Mouse (Mus musculus) kidney, embryonic 15.5 days (tissue): Measurements from ENCODE around the gene Ina. TPM values are rescaled to one million over a fixed set of nuclear protein-coding genes. Genes with fewer than 3 reads are reported as not detected.

Source experiments
- ATAC-seq: fragments of 200-750 bp; cut with Nextera tagmentation; replicated peaks from 2 replicates; pipeline ENCODE4 v1.8.0; 2017; ENCODE audit warnings: moderate TSS enrichment; ENCODE audit not compliant: low FRiP score
- H3K27ac ChIP-seq: fragments of 300-500 bp; sonication (generic); 2 replicates; pipeline ENCODE4 v1.5.1; 2015; ENCODE audit warnings: mild to moderate bottlenecking, inconsistent platforms
- H3K27me3 ChIP-seq: fragments of 300-500 bp; sonication (generic); 2 replicates; pipeline ENCODE4 v1.6.1; 2015; ENCODE audit warnings: inconsistent platforms
- H3K36me3 ChIP-seq: fragments of 300-500 bp; sonication (generic); 2 replicates; pipeline ENCODE4 v1.6.1; 2015; ENCODE audit warnings: inconsistent platforms
- H3K4me1 ChIP-seq: fragments of 300-500 bp; sonication (generic); 2 replicates; pipeline ENCODE4 v1.6.1; 2015; ENCODE audit warnings: inconsistent platforms
- H3K4me2 ChIP-seq: fragments of 300-500 bp; sonication (generic); 2 replicates; pipeline ENCODE4 v1.6.1; 2015; ENCODE audit warnings: moderate library complexity, mild to moderate bottlenecking, inconsistent platforms
- H3K4me3 ChIP-seq: fragments of 300-500 bp; sonication (generic); replicated peaks from 2 replicates; pipeline ENCODE4 v1.5.1; 2015; ENCODE audit warnings: mild to moderate bottlenecking, inconsistent platforms
- H3K9ac ChIP-seq: fragments of 300-500 bp; sonication (generic); 2 replicates; pipeline ENCODE4 v1.6.1; 2015; ENCODE audit warnings: mild to moderate bottlenecking, inconsistent platforms
- H3K9me3 ChIP-seq: fragments of 300-500 bp; sonication (generic); replicated peaks from 2 replicates; pipeline ENCODE4 v1.6.1; 2016; ENCODE audit warnings: inconsistent platforms
- WGBS: fragments of 180-500 bp; shearing (Covaris S2); methylation state at CpG from one replicate; pipeline ENCODE4 v1.1.7; 2015; ENCODE audit warnings: mixed read lengths; 5-methylcytosine and 5-hydroxymethylcytosine counted together
- polyA plus RNA-seq: library from polyadenylated mRNA; unstranded; fragments of >200 nt; fragmentation: Nextera tagmentation; extraction: Ambion mirVana; gene quantifications from 2 replicates; pipeline ENCODE4 v1.2.1, GENCODE M21; 2015

The Ina gene
- 1.8 and 4.4 TPM in 2 replicates for polyA plus RNA-seq

DNA sequence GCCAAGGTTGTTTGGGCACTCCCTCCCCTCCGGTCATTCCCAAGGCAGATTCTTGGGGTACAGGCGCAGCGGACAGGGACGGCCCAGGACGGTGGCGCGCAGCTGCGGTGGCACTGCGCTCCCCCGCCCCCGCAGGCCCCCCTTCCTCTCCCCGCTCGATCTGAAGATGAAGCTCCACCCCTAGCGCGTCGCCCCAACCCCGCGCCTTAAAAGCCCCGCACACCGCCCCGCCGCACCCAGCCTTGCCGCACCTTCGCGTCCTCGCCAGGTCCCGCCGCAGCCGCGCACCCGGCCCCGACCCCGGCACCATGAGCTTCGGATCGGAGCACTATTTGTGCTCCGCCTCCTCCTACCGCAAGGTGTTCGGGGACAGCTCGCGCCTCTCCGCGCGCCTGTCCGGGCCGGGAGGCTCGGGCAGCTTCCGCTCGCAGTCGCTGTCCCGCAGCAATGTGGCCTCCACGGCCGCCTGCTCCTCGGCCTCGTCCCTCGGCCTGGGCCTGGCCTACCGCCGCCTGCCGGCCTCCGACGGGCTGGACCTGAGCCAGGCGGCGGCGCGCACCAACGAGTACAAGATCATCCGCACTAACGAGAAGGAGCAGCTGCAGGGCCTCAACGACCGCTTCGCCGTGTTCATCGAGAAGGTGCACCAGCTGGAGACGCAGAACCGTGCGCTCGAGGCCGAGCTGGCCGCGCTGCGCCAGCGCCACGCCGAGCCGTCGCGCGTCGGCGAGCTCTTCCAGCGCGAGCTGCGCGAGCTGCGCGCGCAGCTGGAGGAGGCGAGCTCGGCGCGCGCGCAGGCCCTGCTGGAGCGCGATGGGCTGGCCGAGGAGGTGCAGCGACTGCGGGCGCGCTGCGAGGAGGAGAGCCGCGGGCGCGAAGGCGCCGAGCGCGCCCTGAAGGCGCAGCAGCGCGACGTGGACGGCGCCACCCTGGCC is at the start of gene Ina, which contains the start of gene Nt5c2:
Gene Ina (plus strand): TSS at position 252 of the 935 bp plus-strand sequence.
Gene Nt5c2 (minus strand): TSS at position 707 of the 935 bp plus-strand sequence.
- Histone ChIP-seq H3K4me3 (peak within 1 kb of the TSS; percentile 51), H3K36me3 (no peaks in the 10 kb centered on the region), H3K9me3 (no peaks in the 10 kb centered on the region), H3K27me3 (peaks cover 87% of the 10 kb centered on the region), H3K9ac (peak within 1 kb of the TSS; percentile 10; the same call in 1 of the 2 replicates), H3K4me2 (peak within 1 kb of the TSS; percentile 92), H3K4me1 (peaks cover 25% of the 10 kb centered on the region), H3K27ac (no peak within 1 kb of the TSS)
- ATAC-seq, result peak; percentile 73; the same call in 1 of the 2 replicates
- under 1% methylated on average over 122 of the region's 124 CpGs for WGBS

DNA sequence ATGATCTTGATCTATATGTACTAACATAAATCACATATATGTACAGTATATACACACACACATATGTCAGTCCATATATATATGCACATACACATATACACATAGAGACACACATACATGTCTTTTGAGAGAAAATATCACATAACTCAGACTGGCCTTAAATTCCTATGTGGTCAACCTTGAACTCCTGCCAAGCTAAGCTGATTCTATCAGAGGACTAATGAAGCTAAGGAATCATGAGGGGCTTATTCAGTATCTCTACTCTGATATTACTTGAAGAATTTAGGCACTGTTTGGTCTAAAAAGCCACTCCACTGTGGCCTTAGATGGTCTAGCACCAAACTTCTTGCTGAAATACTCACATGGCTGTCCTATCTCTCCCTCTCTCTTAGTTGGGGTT is 49.0 kb upstream of the Ina start:
- no peaks in the 10 kb centered on the region for H3K36me3 ChIP-seq
- no peaks in the 10 kb centered on the region for H3K9me3 ChIP-seq
- no peak overlapping the region for H3K4me2 ChIP-seq
- no peak overlapping the region for H3K9ac ChIP-seq
- H3K27ac ChIP-seq, result no peak overlapping the region
- H3K4me3 ChIP-seq, result no peak overlapping the region
- peaks cover 37% of the 10 kb centered on the region for H3K4me1 ChIP-seq
- no peaks in the 10 kb centered on the region for H3K27me3 ChIP-seq
- ATAC-seq, result no peak

DNA sequence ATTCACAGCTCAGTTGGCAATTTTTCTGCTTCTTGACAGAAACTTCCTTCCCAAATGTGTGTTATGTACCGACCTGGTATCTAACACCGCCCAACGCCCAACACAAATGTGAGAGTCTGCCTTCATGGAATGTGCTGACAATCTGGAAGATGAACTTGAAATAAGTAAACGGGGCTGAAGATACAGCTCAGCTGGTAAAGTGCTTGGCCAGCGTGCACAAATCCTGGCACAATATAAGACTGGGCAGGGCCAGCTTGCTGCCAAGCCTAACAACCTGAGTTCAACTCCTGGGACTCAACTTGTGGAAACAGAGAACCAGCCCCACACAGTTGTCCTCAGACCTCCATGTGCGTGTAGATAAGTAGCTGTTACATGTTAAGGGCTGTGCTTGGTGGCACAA is 48.2 kb upstream of the Ina start:
- H3K27me3 ChIP-seq, result no peaks in the 10 kb centered on the region
- 91% methylated on average over 6 of the region's 6 CpGs for WGBS
- no peaks in the 10 kb centered on the region for H3K9me3 ChIP-seq
- ATAC-seq, result no peak
- no peaks in the 10 kb centered on the region for H3K36me3 ChIP-seq
- no peak overlapping the region for H3K9ac ChIP-seq
- peaks cover 38% of the 10 kb centered on the region for H3K4me1 ChIP-seq
- no peak overlapping the region for H3K4me2 ChIP-seq
- no peak overlapping the region for H3K27ac ChIP-seq
- no peak overlapping the region for H3K4me3 ChIP-seq

DNA sequence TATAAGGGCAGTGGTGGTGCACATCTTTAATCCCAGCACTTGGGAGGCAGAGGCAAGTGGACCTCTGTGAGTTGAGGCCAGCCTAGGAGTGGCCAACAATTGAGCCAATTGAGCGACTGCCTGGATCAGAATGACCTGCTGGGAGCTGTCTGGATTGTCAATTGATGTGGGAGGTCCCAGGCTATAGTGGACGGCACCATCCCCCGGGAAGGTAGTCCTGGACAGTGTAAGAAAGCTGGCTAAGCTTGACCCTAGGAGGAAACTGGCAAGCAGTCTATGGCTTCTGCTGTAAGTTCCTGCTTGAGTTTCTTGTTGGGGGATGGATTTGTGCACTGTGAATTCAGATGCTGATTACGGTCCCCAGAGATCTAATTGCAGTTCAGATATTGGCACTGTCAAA is 46.6 kb upstream of the Ina start:
- ATAC-seq, result no peak
- peaks cover 41% of the 10 kb centered on the region for H3K4me1 ChIP-seq
- no peak overlapping the region for H3K4me3 ChIP-seq
- H3K27me3 ChIP-seq, result no peaks in the 10 kb centered on the region
- no peak overlapping the region for H3K27ac ChIP-seq
- no peaks in the 10 kb centered on the region for H3K9me3 ChIP-seq
- no peak overlapping the region for H3K9ac ChIP-seq
- no peaks in the 10 kb centered on the region for H3K36me3 ChIP-seq
- no peak overlapping the region for H3K4me2 ChIP-seq
- WGBS, result 64% methylated on average over 4 of the region's 4 CpGs

DNA sequence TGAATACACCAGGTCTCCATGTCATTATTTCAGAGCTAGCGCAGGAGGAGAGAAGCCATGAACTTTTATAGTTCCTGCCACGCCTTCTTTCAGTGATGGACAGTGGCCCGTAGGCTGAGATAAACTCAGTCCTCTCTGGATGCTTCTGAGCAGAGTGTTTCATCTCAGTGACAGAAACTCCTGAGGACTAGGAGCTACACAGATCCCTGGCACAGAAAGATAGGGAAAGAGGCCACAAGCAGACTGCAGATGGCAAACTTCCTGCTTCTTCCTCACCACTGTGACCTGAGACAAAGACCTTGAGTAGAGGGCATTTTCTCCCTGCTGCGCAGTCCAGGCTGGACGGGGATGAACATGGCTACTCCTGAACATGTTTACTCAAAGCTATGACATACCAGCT is 45.7 kb upstream of the Ina start:
- no peaks in the 10 kb centered on the region for H3K9me3 ChIP-seq
- H3K4me1 ChIP-seq, result peaks cover 32% of the 10 kb centered on the region
- H3K27ac ChIP-seq, result no peak overlapping the region
- H3K9ac ChIP-seq, result no peak overlapping the region
- WGBS, result 81% methylated on average over 5 of the region's 5 CpGs
- H3K4me3 ChIP-seq, result no peak overlapping the region
- H3K36me3 ChIP-seq, result no peaks in the 10 kb centered on the region
- no peaks in the 10 kb centered on the region for H3K27me3 ChIP-seq
- no peak overlapping the region for H3K4me2 ChIP-seq
- no peak for ATAC-seq

DNA sequence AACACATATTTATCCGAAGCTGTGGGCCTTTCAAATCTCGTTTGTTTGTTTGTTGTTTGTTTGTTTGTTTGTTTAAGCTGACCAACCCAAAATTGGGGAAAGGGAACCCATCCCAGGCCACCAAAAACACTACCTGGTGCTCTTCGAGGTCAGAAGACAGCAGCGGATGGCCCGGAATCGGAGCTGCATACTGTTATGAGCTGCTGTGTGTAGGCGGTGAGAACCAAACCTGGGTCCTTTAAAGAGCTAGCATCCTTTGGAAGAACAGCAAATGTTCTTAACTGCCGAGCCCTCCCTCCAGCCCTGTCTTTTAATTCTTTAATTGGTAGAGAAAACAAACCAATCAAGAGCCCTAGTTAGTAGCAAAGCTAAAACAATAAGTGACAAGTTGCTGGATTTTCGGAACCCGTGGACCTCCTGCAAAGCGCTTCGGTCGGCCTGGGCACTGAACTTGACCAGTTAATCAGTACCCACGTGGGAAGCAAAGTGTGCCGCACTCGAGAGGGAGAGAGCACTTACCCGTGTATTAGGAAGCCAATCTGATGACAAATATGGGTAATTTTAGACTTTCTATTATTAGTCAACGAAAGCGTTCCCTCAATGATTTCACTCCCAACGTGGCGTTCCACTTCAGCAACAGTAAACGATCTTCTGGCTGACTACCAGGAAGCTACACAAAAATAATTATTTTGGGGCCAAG is 45.1 kb upstream of the Ina start:
- no peaks in the 10 kb centered on the region for H3K36me3 ChIP-seq
- ATAC-seq, result no peak
- H3K9me3 ChIP-seq, result no peaks in the 10 kb centered on the region
- no peak overlapping the region for H3K9ac ChIP-seq
- H3K4me3 ChIP-seq, result no peak overlapping the region
- H3K4me2 ChIP-seq, result 0 out of 2 replicates have a peak overlapping the region, but pooled peaks have one; percentile 5
- H3K4me1 ChIP-seq, result peaks cover 32% of the 10 kb centered on the region
- H3K27me3 ChIP-seq, result no peaks in the 10 kb centered on the region
- H3K27ac ChIP-seq, result peak overlapping the region; percentile 37; the same call in 1 of the 2 replicates
- 59% methylated on average over 22 of the region's 22 CpGs for WGBS

DNA sequence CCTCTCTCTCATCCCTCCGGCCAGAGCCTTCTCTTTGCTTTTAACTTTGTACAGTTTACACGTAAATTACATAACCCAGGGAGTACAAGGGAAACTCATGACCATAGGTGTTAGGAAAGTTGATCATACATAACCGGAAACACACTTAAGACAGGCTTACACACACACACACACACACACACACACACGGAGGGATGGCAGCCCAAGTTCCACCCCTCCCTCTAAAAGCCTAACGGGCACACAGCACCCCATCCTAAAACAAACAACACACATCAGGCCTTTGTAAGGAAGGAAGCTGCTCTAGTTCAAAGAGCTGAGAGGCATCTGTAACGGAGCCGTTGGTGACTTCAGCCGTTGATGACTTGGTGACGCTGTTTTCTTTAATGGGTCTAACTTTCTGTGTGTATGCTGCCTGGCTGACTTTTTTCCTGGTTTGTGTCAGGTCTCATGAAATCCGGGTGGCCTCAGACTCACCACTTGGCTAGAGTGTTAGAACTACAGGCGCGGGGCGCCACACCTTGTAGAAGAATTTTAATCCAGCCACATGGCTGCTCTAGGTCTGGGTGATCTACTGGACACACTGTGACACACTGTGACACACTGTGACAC is 44.3 kb upstream of the Ina start:
- no peaks in the 10 kb centered on the region for H3K27me3 ChIP-seq
- peaks cover 32% of the 10 kb centered on the region for H3K4me1 ChIP-seq
- H3K4me3 ChIP-seq, result no peak overlapping the region
- 40% methylated on average over 13 of the region's 13 CpGs for WGBS
- no peaks in the 10 kb centered on the region for H3K36me3 ChIP-seq
- H3K4me2 ChIP-seq, result 0 out of 2 replicates have a peak overlapping the region, but pooled peaks have one; percentile 5
- peak overlapping the region; percentile 37; the same call in 1 of the 2 replicates for H3K27ac ChIP-seq
- no peaks in the 10 kb centered on the region for H3K9me3 ChIP-seq
- no peak for ATAC-seq
- no peak overlapping the region for H3K9ac ChIP-seq

DNA sequence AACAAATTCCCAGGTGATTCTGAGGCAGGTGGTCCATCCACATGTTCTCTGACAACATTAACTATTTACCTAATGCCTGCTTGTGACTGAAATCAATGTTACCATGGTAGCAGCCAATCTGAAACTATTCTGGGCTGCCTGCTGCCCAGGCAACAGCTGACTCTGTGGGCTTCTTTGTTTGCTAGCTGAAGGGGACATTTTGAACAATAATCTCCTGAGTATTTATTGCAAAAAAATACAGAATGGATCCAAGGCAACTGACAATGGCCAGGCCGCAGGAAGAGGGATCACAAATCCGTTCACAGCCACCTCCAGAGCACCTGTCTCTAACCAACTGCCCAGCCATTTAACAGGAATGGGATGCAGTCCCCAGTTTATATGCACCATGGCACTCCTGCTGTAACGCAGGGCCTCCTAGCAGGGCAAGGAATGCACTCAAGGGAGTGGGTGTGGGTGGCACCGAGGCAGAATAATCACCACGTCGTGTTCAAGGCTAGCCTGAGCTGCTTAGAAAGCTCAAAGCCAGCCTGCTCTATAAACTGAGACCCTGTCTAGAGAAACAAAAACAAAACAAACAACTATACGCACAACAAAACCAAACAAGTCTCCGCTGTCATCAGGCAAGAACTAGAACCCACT is 43.3 kb upstream of the Ina start:
- WGBS, result 67% methylated on average over 8 of the region's 8 CpGs
- no peak overlapping the region for H3K9ac ChIP-seq
- H3K9me3 ChIP-seq, result no peaks in the 10 kb centered on the region
- no peaks in the 10 kb centered on the region for H3K27me3 ChIP-seq
- peaks cover 35% of the 10 kb centered on the region for H3K4me1 ChIP-seq
- no peak overlapping the region for H3K4me3 ChIP-seq
- H3K27ac ChIP-seq, result no peak overlapping the region
- H3K36me3 ChIP-seq, result no peaks in the 10 kb centered on the region
- ATAC-seq, result no peak
- H3K4me2 ChIP-seq, result no peak overlapping the region

DNA sequence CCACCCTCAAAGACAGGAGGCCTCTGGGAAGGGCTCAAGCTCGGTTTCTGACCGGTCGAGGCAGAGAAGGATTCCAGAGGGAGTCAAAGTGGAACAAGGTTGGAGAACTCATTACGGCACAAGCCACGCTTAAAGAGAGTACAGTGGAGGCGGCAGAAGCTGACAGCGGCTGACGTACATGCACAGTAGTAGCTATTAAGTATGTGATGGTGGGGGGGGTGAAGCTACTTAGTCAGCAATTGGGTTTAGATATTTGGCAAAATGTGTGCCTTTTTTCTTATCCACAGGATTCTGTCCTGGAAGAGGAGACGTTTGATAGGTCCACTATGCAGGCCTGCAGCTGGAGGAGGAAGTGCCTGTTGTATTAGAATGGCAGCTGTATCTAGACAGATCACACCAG is 42.8 kb upstream of the Ina start:
- Histone ChIP-seq H3K36me3 (no peaks in the 10 kb centered on the region), H3K27ac (no peak overlapping the region), H3K4me3 (no peak overlapping the region), H3K9me3 (no peaks in the 10 kb centered on the region), H3K27me3 (no peaks in the 10 kb centered on the region), H3K9ac (no peak overlapping the region), H3K4me1 (peaks cover 35% of the 10 kb centered on the region), H3K4me2 (no peak overlapping the region)
- ATAC-seq, result no peak
- 63% methylated on average over 9 of the region's 9 CpGs for WGBS

DNA sequence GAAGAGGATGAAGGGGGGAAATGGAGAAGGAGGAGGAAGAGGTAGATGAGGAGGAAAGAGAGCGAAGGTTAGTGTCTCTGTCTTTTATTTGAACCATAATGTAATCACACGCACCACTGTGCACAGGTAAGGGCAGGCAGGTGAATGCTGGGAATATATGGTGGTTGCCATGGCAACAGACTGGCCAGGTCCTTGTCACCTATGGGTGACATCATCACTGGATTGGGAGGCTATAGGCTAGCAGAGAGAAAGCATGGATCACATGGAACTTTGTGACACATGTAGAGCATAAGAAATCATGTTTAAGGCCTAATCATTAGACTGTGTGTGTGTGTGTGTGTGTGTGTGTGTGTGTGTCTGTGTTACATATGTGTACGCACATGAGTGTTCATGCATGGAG is 42.3 kb upstream of the Ina start:
- H3K36me3 ChIP-seq, result no peaks in the 10 kb centered on the region
- no peak overlapping the region for H3K27ac ChIP-seq
- H3K4me3 ChIP-seq, result no peak overlapping the region
- no peak overlapping the region for H3K9ac ChIP-seq
- peaks cover 35% of the 10 kb centered on the region for H3K4me1 ChIP-seq
- H3K27me3 ChIP-seq, result no peaks in the 10 kb centered on the region
- no peaks in the 10 kb centered on the region for H3K9me3 ChIP-seq
- H3K4me2 ChIP-seq, result no peak overlapping the region
- WGBS, result 92% methylated on average over 3 of the region's 3 CpGs
- no peak for ATAC-seq

DNA sequence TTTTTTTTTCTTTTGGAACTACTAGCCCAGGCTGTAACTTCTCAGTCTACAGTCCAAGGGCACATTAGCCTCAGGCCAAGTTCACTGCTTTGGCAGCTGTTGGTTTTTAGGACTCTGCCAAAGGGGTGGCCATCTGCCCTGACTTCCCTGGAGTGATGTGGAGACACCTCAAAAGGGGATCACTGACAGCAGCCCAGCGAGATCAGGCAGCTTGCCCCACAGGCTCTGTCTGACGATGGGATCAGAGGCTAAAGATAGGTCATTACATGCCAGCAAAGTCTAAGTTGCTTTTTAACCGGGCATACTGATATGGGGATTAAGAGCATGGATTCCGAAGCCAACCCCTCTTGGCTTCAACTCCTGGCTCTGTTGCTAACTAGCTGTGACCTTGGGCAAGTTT is 38.9 kb upstream of the Ina start:
- no peaks in the 10 kb centered on the region for H3K27me3 ChIP-seq
- no peak for ATAC-seq
- no peak overlapping the region for H3K4me3 ChIP-seq
- H3K4me2 ChIP-seq, result no peak overlapping the region
- H3K9ac ChIP-seq, result no peak overlapping the region
- H3K4me1 ChIP-seq, result peaks cover 25% of the 10 kb centered on the region
- WGBS, result 75% methylated on average over 4 of the region's 4 CpGs
- H3K27ac ChIP-seq, result no peak overlapping the region
- no peaks in the 10 kb centered on the region for H3K9me3 ChIP-seq
- H3K36me3 ChIP-seq, result no peaks in the 10 kb centered on the region
